Mouse (Mus musculus) heart, adult 8-10 months (tissue): ENCODE data around the gene Arfgef2. TPM values are rescaled to one million over a fixed set of nuclear protein-coding genes. Genes with fewer than 3 reads are reported as not detected.
A peak's percentile ranks its signal among the peaks of the same experiment; 100 is the strongest.

Experiments used
- DNase-seq: peaks from one replicate; pipeline ENCODE4 v3.0.0; 2022; ENCODE audit warnings: low spot score
- total RNA-seq, 4 experiments: library from RNA; stranded (reverse); gene quantifications; 2 replicates each; pipeline ENCODE4 v1.2.4; 2022

Gene Arfgef2
- total RNA-seq, 4 experiments from 2014 or later = 43.4 to 53.9 (median 47.4) TPM

DNA sequence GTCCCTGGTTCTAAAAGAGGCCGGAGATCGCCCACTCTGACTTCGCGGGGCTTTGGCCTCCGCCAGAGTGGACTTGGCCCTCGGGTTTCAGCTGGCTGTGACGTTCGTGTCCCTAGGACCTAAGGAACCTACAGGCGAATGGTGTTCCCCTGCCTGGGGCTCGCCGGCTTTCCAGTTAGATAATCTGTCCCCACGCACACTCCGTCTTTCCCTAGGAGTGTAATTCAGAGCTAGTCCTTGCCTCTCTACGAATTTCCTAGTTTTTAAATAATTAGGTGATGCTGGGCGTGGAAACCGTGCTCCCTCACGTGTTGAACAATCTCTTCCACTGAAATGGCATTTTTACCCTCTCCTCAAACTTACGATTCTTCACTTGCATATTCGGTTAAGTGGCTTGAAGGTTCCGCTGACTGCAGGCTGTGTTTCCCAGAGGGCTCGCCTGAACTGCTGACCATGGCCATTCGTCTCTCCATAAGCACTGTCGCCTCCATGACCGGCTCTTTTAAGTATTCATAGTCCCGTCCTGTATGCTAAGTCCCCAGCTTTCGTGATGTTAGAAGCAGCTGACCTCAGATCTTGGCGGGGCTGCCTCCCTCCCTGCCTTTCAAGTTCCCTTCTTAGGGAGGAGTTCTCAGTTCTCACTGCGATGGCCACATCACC is 101.3 kb downstream of the Arfgef2 start:
- peak; percentile 9 for DNase-seq

GRCm38 (mm10) chr2:166909729-166910128 is 104.3 kb downstream of the Arfgef2 start:
- DNase-seq = no peak

- DNase-seq = no peak
These were observed 105.1 kb downstream of the Arfgef2 start for GRCm38 (mm10) chr2:166910536-166910935.

DNA sequence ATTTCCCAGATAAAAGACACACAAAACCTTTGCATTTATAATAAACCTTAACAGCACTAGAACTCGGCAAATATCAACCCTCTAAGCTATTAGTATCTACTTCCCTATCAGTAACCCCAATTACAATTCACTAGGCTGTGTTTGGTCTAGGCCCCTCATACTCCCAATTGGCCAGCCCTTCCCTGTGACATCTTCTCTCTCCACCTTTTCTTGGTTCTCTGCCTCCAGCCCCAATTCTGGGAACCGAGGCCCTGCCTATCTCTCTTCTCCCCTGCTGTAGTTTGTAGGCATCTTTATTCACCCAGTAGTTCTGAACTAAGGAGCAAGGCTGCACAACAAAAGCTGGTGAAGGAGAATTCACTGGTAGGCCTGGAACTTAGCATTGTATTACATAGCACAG is 118.6 kb downstream of the Arfgef2 start:
- no peak for DNase-seq

- no peak for DNase-seq
These were observed 128.6 kb downstream of the Arfgef2 start for GRCm38 (mm10) chr2:166933943-166934342.

DNA sequence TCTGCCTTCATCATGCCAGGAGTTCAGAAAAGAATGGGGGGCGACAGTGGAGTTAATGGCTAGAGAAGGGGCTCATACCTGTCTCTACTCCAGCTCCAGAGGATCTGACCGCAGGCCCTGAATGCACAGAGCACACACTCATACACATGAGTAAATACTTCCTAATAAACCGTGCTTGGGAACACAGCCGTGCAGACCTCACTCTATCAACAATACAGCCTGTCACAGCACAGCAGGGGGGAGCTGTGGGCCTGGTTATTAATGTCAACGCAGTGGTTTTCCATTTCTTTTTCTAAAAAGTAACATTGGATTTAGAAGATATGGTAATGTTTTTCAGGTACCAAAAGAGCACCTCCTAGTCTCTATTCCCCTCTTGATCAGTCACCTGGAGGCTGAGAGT is 129.0 kb downstream of the Arfgef2 start:
- DNase-seq = no peak

DNA sequence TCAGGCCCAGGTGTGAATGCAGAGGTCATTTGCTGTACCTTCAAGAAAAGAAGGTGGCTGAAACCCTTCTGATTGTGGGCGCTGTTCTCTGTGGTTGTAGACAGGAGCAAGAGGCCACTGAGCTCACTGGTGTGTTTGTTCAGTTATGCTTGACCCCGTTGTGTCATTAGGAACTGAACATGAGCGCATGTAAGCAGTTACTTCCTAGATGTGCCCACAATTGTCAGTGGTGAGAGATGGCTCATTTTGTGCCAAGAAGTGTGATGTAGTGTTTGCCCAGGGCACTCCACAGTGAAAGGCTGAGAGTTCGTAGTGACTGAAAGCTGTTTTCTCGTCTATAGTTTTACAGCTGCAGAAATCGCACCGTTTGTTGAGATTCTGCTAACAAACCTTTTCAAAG is 130.2 kb downstream of the Arfgef2 start:
- no peak for DNase-seq

DNA sequence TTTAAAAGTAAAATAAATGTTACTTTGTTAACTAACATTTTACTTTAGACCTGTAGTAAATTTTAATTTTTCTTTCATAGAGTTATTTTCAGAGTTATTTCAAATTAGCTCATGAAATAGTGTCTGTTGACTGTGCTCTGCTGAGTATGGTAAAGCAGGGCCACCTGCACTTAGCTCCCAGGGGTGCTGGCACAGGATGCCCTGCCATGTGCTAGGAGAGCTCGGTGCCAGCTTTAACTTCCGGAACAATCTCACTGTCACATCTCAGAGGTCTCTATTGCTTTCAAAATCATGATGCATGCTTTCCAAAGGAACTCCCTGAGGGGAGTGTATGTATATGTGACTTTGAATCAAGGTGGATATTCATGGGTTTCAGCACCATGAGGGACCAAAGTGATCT is 130.8 kb downstream of the Arfgef2 start:
- DNase-seq = no peak

GRCm38 (mm10) chr2:166943146-166943545 is 137.8 kb downstream of the Arfgef2 start:
- DNase-seq = no peak

- no peak for DNase-seq
These were observed 139.0 kb downstream of the Arfgef2 start for GRCm38 (mm10) chr2:166944346-166944745.

DNA sequence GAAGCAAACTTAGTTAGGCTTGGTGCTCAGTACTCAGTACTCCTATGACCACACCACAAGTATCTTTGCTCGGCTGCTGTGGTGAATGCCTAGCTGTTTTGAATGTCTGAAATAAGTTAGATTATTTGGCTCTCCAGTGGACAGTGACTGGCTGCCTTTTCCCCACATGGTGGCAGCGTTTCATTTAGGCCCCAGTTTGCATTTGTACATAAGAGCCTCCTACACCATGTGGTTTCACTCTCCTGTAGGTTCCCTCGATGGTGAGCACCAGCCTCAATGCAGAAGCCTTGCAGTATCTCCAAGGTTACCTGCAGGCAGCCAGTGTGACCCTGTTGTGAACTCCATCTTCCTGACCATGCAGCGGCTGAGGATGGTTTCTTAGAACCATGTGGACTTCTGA is 140.1 kb downstream of the Arfgef2 start:
- DNase-seq = no peak

Other genes with a start within 250 kb of the Arfgef2 start
- gene Prex1, start 91.8 kb upstream of the Arfgef2 start, total RNA-seq = 1 to 10 TPM; 4.2 to 5.4 (median 4.8) TPM
- 1 to 10 TPM; 1.3 to 3.2 (median 1.9) TPM for gene Trp53rkb, start 13.1 kb upstream of the Arfgef2 start, total RNA-seq
- 10 to 100 TPM; 36.1 to 50.8 (median 40.1) TPM for gene Cse1l, start 100.5 kb downstream of the Arfgef2 start, total RNA-seq
- gene Stau1, start 190.7 kb downstream of the Arfgef2 start, total RNA-seq = 10 to 100 TPM; 40.7 to 48.5 (median 44.1) TPM
- gene Ddx27, start 209.6 kb downstream of the Arfgef2 start, total RNA-seq = 10 to 100 TPM in 3 of 4 experiments, 1 to 10 TPM in 1; 9.0 to 12.3 (median 10.7) TPM